Mouse (Mus musculus): ENCODE measurements around the gene Rad9a.

Rad9a gene

DNA sequence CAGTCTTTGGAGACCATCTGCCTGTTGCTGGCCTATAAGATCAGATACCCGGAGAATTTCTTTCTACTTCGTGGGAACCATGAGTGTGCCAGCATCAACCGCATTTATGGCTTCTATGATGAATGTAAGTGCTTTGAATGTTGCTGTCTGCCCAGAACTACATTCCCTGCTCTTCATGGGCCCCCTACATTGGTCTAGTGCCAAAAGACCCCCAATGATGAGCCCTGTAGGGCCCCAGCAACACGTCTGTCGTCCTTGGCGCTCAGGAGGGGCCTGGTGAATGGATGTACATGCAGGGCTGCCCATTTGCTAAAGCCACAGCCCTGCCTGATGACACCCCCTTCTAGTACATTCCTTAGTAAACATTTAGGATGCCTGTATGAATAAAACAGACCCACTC is 8.3 kb downstream of the Rad9a start:
- 32% methylated on average over 6 of the region's 6 CpGs for WGBS

DNA sequence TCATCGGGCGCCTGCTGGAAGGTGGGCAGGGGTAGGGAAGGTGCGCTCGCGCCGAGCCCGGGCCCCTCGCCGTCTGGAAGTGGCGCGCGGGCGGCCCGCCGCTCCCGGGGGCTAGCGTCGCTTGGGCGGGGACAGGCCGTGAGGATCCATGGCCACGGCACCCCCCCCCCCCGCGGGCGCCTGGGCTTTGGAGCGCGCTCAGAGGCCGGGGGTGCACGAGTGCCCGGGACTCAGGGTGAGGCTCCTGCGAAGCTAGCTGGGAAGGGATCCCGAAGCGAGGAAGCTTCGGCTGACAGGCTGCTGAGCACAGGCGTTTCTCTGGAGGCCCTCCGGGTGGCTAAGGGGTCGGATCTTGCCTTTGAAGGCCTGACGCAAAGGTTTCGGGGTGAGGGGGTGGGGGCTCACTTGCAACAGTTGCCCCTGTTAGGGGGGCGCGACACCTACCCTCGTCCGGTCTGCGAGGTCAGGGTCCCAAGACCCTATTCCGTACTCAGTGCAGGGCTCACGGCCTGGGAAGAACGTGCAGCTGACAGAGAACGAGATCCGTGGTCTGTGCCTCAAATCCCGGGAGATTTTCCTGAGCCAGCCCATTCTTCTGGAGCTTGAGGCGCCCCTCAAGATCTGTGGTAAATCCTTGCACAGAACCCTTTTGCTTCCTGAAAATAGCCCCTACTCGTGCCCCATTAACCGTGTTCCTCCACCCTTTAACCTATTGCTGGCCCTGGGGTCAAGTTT is 9.0 kb downstream of the Rad9a start:
- WGBS = under 1% methylated on average over 51 of the region's 52 CpGs

DNA sequence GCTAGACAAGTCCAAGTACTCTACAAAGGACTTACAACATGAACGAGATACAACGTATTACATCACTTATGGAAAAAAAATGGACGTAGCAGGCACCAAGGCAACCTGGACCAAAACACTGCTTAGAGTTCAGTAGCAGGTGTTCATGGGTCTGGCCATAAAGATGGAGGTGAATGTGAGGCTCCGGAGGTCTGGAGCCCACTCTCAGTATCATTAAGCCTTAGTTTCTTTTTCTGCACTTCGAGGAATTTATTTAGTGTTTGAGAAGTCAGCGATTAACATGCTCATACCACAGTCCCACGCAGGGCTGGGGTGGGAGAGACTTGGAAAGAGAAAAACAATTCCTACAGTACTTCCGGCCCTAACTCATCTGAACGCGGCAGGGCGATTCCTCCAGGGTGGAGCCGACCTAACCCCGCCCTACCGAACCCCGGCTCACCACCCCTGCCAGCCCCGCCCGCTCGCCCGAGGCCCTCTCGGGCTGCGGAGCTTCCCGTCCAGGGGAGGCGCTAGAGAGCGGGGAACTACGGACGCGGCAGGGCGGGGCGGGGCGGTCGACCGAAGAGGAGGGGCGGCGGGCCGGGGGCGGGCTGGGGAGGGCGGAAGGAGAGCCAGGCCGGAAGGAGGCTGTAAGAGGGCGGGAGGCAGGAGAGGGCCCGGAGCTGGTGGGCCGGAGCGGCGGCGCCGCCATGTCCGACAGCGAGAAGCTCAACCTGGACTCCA is 9.8 kb downstream of the Rad9a start, which contains the start of gene Ppp1ca:
Gene Ppp1ca, plus strand, starts transcription at position 538 of the 723 bp plus-strand sequence.
- 2% methylated on average over 47 of the region's 47 CpGs for WGBS

DNA sequence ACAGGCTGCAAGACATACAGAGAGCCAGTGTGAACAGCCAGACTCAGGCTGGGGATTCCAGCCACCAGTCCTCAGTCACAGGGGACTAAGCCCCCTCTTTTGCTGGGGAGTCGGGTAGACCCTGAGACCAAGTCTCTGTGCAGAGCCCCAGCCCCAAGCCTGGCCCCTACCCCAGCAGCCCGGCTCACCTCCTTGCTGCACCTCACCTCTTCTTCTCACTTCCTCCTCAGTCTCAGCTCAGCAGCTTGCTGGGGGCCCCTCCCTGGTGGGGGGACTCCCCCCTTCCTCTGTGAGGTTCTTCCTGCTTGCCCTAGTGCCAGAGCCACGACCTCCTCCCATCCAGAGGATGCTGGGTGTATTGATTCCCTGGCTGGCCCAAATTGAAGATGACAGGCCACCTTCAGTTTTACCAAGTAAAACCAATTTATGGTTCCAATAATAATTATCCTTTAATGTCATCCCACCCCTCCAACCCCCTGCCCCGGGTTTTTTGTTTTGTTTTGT is 10.6 kb downstream of the Rad9a start, which contains the start of gene Tbc1d10c:
Gene Tbc1d10c, minus strand, starts transcription at position 454 of the 504 bp plus-strand sequence.
- 65% methylated on average over 4 of the region's 4 CpGs for WGBS

DNA sequence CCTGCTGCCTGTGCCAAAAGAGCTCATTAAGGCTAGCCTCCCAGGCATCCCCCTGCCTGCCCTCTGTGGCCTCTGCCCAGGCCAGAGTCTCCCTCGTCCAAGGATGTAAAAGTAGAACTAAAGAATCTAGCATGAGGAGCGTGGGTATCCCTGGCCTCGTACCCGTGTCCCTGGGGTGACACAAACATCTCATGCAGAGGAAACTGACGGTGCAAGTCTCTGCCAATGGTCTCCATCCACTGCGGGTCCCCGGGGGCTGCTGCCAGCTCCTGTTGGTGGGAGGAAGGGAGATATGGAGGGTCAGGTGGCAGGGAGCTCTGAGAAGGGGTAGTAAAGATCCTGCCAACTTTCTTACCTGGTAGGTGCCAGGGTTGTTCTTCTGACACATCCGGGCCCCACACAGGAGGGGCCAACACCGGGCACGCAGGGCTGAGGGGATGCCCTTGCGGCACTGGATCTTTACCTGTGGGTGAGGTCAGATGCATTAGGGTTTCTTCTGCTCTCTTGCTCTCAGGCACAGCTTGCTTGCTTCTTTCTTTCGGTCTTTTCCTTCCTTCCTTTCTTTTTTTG is 12.3 kb downstream of the Rad9a start:
- WGBS = 92% methylated on average over 12 of the region's 12 CpGs

DNA sequence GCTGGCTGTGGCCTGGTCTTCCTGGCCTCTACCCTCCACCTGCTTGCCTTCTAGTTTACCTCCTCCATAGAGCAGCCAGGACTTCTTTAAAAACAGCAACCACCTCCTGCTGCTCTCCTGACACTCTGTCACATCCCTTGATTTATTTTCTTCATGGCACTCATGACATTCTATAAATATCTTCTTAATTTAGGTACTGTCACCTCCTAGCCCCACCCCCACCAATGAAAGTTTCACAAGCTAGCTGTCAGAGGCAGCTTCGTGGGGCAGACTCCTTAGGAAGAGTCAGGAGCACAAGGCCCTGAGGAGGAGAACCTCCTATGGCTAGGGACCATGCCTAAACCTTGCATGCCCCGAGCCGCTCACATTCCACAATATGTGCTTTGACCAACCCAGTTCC is 14.2 kb downstream of the Rad9a start:
- WGBS = 82% methylated on average over 3 of the region's 3 CpGs

DNA sequence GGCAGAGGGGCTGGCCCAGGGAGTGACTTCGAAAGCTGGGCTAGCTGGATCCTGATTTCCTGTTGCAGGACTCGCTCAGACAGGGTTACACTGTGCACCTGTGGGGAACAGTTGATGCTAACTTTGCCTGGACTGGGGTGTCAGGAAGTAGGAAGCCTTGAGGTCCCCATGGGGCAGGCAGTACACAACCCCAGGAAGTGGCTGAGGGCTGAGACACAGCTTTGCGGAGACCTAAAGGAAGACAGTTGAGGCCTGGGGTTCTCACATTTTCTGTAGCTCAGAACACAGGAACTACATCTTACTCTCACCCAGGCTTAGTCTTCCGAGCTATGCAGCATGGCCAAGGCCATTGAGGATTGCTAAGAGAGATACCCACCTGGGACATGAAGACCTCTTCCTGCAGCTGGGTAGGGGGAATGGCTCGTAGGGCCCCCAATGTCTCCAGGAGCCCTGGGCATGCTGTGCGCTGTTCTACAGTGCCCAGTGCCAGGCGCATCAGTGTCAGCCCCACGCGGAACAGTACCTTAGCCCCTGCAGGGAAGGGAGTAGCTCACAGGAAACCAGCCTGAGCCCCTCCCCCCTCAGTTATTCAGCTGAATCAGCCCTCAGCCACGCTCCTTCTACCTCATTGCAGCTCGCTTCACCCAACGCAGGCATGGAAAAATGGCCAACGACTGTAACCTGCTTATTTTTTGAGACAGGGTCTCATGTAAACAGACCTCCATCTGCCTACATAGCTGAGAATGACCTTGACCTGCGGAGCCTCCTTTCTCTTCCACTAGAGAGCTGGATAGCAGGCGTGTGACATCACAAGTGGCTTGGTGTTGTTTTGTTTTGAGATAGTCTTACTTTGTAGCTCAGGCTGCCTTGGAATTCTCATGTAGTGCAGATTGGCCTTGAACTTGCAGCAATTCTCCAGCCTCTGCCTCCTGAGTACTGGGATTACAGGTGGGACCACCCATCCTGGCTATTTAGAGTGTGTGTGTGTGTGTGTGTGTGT is 16.2 kb downstream of the Rad9a start:
- WGBS = 73% methylated on average over 15 of the region's 15 CpGs

DNA sequence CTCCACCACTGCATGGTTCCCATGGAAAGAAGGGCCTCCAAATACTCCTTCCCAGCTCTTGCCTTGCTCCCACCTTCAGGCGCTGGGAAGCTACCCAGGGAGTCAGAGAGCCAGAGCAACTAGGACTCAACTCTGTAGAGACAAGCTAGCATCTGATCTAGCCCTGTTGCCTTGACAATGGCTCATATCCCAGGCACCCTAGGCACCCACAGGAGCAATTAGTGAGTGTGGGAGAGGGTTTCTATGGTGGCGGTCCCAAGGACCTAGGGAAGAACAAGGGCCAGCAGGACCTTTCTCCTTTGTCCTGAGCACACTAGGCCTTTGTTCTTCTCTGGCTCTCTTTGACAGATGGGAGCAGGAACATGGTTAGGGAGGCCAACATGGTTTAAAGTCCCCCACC is 17.8 kb downstream of the Rad9a start:
- WGBS = 63% methylated on average over 2 of the region's 2 CpGs

DNA sequence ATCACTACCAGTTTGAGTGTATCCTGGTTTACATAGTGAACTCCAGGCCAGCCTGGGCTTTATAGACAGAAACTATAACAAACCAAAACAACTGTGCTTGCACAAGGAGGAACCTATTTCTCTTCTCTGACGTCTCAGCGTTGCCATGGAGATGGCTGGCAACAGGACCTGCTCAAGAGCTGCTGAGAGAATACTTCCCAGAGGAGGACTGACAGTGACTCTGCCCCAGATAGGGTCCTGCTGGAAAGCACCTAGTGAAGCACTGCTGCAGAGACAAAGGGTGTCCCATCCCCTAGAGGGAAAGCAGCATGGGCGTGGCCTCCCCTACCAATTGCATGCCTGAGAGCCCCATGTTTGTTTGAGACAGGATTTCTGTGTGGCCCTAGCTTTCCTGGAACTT is 19.6 kb downstream of the Rad9a start:
- 40% methylated on average over 3 of the region's 3 CpGs for WGBS

DNA sequence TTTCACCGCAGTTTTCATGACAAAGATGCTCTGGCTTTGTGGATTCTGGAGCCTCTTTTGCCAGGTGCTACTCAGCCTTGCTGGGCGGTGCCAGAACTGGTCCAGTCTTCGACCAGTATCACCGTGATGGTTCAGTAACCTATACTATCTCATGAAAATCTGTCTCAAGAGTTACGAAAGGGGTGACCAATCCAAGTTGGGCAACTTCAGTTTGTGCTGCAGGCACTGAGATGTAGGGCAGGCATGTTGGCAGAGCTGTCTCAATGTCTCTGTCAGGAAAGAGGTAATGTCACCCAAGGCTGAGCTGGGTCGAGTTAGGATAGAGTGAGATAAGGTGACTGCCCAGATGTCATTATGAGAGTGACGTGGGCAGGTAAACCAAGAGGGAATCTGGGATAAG is 21.1 kb downstream of the Rad9a start:
- 92% methylated on average over 7 of the region's 7 CpGs for WGBS

DNA sequence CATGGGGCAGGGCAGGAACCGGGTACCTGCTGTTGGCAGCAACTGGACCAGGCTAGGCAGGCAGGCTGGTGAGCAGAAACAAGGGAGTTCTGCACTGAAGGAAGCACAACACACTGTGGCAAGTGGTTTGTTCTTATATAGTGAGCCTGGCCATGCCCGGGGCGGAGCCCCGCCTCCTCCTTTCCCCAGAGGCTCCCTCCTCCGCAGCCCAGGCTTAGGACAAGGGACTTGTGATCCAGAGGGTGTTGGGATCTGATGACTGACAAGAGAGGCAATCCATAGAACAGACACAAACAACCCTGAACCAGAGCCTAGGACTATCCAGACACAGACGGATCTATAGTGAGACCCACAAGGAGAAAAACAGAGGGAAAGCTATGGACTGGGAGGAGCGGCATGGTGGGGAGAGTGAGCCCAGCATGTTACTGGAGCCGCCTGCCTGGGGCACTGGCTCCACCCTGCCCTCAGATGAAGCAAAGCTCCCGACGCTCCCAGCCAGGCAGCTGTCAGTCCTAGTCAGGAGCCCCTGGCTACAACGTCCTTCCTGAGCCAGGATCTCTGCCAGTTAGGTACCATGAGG is 26.0 kb downstream of the Rad9a start, which contains the start of gene Carns1:
Gene Carns1, minus strand, starts transcription at position 112 of the 580 bp plus-strand sequence.
- WGBS = 18% methylated on average over 11 of the region's 11 CpGs

DNA sequence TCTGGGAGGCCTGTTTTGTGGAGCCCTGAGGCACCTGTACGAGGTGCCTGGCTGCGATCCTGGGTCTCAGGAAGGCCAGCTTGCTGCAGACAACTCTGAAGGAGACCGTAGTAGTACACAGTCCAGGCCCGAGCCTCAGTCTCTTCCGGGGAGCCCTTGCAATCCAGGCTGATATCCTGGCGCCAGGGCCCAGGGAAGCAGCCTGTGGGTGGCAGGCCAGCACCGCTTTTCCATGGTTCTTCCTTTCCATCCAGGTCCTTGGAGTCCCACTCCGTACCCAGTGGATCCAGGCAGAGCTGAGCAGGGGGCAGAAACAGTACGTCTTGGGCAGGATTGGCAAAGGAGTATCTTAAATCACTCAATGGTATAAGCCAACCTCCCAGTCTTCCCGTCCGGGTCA is 28.5 kb downstream of the Rad9a start:
- 74% methylated on average over 11 of the region's 11 CpGs for WGBS

DNA sequence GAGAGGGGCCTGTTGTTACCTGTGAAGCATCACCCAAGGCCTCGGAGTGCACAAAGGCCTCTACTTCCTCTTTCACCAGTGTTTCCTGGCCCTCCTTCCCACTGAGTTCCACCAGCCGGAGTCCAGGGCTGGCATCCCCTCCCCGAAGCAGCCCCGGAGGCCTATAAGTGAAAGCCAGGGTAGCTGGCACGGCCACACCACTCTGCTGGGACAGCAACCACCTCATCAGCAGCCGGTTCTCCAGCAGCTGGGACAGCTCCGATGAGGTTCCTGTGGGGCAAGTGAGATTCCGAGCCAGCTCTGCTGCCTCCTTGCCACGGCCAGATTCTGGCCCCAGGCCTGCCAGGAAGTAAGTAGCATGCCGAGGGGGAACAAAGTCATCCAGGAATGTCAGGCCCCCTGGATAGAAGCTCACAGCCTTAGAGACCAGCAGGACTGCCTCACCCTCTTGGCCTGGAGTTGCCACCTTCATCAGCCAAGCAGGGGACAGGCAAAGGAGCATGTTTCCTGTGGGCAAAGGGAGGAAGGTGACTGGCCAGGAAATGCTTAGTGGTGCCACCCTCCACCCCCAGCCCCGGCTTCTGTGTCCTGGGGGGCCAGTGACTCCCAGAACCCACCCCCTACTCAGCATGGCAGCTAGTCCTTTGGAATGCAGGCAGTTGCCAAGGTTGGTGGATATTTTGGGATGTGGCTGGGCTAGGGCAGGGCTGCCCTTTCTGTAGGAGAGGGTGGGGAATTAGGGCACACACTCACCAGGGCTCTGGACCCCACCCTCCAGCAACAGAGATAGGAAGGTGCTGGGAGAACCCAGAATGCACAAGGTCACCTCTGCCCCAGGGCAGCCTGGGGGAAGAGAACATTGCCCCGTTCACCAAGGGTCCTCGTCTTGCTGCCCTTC is 29.8 kb downstream of the Rad9a start:
- 64% methylated on average over 13 of the region's 13 CpGs for WGBS

DNA sequence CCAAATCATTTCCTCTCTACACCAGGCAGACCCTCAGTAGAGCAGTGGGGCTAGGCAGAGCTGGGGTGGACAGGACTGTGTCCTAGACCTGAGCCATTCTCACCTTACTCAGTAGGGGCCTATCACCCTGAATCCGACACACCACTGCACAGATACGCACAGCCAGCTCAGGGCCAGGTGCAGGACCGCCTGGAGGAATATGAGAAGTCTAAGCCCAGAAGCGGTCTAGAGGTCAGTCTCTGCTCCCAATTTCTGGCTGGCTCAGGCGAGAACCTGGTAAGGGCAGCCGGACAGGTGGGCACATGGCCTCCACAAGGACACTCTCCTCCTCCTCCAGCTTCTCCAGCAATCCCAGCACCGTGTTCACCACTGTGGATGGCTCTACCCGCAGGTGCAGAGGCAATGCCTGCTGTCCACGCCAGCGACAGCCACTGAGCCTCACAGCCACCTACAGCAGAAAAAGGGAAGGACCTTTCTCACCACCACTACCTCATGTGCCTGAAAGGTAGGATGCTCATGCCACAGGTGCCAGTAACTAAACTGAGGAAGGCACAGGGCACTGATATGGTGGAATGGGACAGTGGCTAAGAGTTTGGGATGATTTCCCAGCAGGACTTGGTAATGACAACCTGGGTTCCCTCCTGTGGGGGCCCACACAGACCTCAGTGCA is 30.6 kb downstream of the Rad9a start:
- WGBS = 94% methylated on average over 10 of the region's 10 CpGs

DNA sequence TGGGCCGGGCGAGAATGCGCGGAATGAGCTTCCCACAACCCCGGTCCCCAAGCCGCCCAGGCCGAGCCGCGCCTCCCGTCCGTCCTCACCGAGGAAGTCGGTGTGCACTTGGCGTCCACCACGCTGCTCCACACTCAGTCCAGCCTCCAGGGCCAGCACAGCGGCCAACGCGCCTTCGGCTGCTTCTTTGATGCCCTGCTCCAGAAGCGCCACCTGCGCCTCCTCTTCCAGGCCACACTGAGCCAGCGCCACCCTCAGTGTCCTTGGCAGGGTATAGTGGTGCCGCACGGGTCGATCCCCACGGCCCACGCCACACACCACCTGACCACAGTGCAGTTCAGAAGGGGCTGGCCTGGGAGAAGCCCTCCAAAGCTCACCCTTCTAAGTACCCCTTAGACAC is 31.7 kb downstream of the Rad9a start:
- 2% methylated on average over 27 of the region's 27 CpGs for WGBS

DNA sequence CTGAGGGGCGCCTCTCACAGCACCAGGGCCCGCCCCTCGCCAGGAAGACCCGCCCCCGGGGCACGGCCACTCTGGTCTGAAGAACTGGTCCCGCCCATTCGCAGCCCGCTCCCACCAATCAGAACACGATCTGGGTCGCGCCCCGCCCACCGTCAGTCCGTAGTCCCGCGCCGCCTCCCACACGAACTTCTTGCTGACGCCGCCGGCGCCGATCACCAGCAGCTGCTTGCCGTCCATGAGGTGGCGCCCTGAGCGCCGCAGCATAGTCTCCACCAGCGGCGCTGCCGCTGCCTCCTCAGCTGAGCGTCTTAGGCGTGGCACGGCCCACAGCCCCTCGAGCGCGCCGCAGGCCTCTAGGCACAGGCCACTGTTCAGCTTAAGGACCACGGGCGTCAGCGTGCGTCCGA is 32.1 kb downstream of the Rad9a start:
- under 1% methylated on average over 43 of the region's 43 CpGs for WGBS

DNA sequence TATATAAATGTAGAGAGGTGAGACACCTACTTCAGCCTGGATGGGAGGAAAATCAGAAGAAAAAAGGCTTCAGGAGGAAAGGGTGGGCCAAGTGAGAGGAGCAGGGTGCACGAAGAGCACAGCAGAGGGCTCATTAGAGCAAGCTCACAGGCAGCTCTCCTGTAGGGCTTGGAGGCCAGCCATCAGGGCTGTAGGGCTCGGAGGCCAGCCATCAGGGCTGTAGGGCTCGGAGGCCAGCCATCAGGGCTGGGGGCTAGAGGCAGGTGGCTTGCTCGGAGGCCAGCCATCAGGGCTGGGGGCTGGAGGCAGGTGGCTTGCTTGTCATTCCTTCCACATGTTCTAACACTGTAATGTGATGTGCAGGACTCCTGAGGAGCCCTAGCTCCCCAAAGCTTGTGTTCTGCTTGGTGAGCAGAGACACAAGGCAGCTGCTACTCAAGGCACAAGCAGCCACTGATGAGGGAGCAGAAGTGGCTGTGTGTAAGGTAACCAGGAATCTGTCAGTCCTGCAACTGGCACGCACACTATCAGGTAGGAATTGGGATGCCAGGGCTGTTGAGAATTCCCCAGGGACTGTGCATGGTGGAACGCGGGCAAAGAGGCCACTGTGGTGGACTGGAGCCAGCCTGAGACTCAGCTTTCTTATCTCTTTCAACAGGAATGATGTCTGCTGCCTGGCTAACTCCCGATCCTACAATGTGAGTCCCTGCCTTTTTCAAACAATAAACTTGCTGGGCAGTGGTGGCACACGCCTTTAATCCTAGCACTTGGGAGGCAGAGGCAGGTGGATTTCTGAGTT is 34.6 kb downstream of the Rad9a start:
- WGBS = 80% methylated on average over 9 of the region's 9 CpGs

DNA sequence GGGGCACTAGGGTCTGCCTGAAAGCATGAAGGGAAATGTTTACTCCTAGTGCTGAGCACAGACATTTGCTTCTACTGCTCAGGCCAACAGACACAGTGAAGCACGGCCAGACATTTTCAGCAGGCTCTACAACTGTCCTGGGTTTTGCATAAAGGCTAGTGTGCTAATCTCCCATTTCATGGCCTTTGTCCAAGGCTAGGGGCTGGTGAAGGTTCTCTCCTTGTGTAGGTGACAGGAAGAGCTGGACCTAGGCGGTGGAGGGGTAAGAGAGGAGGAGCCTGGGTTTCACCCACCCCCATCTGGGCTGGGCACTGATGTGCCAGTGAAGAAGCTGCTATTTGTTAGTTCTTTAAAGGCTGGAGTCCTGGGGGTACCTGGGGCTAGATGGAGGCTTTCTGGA is 36.7 kb downstream of the Rad9a start:
- 80% methylated on average over 2 of the region's 2 CpGs for whole genome bisulfite sequencing

All from cerebral cortex, adult 2 months (tissue).